Mouse (Mus musculus): ENCODE measurements around the gene Rab11a.

Rab11a gene

DNA sequence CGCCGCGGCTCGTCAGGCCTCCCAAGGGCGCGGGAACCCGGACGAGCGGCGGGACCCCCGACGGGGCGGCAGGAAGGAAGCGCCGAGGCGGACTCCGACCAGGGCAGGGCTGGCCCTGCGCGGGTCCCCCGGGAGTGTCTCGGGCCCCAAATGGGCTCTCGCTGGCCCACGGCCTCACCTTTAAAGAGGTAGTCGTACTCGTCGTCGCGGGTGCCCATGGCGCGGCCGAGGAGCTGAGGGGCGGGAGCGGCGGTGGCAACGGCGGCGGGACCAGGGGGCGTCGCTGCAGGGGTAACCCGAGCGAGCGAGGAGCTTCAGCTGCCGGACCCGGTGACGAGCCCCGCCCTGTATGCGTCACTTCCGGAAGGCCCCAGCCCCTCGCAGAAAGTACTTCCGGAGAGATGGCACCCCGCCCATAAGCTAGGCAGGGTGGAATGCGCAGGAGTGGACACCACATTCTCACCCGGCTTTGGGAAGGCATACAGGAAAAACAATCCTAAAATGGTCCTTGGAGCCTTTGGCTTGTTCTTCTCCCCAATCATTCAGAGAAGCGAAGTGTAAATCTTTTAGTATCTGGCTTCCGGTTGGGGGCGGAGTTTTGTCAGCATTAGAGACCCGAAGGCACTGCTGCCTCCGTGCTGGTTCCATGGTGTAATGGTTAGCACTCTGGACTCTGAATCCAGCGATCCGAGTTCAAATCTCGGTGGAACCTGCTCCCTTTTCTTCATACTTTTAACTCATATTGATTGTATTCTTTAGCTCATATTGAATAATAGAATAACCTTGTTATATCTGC, at the start of gene Rab11a:
Rab11a (minus strand) TSS at position 353 of the 796 bp plus-strand sequence.
- DNase-seq = peak; percentile 97

DNA sequence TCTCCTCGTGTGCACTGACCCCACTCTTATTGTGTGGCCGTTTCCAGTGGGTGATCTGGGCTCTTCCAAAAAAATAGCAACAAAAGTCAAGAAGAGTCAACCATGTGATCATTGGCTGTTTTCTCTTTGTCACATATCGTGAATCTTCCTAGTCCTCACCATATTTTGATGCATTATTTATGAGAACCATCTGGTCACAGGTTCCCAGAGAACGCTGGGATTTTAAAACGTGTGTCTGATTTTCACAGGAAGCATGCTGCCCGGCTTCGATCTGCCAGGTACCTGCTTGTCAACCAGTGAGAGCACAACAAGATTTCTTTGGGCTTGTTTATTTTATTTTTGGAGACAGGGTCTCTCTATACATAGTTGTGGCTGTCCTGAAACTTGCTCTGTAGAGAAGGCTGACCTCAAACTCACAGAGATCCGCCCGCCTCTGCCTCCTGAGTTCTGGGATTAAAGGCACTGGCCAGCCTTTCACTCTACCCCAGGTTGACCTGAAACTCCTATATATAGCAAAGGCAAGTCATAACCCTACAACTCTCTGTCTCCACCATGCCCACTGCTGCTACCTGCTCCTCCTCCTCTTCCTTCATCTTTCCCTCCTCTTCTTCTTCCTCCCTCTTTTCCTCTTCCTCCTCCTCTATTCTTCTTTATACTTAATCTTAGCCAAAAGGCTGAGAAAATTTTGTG, 48.8 kb upstream of the Rab11a start:
- no peak for DNase-seq

DNA sequence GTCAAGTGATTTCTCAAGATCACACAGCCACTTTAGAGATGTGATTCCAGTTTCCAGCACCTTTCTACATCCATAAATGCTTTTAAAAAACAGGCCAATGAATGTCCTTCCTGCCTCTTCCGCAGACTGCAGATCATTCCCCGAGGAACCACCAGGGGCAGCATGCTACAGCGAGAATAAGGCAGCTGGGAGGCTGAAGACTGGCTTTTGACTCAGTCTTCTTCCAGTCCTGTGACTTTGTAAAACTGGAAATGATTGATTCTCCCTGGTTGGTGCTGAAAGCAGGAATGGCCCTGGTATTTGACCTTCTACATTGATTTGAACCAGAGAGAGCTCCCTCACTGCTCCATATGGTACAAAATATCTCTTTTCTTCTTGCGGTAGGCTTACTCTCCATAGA, 47.3 kb upstream of the Rab11a start:
- DNase-seq = peak; percentile 77

DNA sequence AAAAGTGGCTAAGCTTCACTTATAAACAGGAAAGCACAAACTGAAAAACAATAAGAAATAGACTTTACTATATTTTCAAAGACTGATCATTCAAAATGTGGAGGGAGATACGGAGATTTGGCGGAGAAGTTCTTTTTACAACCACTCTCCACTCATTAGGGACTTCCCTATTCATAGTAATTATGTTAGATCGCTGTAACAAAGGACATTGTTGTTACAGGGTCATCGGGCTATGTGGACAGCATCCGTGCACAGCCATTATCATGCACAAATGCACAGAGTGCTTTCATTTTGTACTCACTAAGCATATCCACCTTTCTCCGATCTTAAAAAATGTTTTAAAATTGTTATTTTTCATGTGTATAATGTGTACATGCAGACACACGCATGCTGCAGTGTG, 46.0 kb upstream of the Rab11a start:
- no peak for DNase-seq

DNA sequence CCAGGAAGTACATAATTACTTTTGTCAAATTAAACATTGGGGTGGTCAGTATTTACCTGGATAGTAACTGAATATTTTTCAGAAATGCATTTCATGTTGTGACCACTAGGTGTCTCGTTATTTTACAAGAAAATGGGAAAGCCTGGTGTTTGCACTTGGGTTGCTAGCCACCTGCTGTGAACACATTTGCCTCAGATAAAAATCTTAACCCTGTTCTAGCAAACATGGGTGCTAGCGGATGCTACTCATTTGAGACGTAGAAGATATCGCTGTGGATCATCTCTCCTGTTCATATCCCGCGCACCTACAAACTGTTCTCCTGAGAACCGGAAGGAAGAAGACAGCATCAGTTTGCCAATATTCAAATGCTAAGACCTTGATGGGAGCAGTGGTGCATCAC, 42.1 kb upstream of the Rab11a start:
- DNase-seq = peak; percentile 49

DNA sequence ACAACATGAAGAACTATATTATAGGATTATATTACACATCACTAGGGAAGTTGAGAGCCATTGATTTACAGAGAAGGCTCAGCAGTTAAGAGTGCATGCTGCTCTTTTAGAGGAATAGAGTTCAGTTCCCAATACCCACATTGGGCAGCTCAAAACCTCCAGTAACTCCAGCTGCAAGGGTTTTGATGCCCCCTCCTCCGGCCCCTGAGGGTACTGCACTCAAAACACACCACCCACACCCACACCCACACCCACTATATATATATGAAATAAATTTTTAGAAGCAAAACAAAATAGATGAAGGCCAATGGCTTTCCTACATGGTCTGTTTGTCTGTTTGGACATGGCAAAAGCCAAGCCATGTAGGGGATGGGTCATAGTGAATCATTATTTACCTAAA, 40.6 kb upstream of the Rab11a start:
- no peak for DNase-seq

DNA sequence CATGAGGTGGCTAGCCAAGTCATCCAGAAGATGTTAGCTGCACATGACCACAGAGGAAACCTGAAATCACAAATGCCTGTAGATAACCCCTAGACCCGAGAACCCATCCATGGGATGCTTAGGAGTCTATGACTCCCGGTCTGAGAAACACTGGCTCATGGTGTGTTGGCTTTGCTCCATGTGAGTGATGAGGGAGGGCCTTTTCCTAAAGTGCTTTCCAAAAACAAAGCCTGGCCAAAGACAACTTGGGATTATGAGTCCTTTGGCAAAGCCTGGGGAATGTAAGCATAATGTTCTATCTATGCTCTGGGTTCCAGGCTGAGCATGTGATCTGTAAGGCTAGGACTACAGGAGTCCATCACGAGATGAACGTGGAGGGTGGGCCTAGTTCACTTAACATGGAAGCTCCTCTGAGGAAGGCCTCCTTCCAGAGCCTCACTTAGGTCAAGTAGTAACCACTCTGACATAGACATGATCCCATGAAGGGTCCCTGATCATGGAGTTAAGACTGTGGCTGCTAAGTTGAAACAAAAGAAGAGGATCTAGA, 40.0 kb upstream of the Rab11a start:
- no peak for DNase-seq

DNA sequence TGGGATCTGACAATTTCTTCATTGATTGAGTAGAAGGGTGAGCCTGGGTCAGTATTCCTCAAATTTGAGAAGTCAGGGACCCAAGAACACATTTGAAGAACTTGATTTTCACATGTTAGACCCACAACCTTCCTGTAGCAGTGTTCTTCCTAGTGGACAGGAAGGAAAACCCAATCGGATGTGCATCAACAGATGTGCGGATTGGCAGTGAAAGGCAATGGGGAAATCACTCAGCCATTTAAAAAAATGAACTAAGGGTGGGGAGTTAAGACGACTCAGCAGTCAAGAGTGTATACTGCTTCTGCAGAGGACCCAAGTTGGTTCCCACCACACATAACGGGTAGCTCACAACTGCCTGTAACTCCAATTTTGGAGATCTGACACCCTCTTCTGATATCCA, 37.9 kb upstream of the Rab11a start:
- no peak for DNase-seq

DNA sequence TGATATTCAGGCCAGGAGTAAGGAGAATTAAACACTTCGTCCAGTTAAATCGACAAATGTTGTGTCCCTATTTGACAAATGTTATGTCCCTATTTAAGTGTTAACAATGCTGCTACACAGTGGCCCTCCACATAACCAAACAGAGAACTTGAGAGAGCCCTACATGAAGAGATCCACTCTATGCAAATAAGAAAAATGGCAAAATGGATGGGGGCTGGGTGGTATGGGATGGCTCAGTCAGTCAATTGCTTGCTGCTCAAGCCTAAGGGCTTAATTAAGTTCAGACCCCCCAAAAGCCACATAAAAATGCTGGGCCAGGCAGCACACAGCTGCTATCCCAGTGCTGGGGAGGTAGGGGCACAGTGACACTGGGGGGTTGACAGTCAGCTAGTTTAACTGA, 37.3 kb upstream of the Rab11a start:
- DNase-seq = no peak

DNA sequence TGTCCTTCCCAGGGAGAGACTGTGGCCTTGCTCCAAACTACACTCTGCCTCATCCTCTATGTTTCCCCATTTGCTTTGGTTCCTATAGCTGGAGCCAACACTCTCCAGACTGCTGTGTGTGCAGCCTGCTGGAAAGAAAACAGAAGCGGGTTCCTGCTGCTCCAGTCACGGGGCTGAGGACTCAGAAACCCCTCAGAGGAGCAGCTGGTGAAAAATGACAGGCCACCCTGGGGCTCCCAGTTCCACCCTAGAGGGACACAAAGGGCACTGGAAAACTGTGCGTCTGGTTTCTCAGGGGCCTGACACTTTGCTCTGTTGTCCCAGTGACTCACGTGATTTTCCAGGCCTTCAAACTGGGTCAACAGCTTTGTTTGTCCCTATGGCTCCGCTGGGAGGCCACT, 36.9 kb upstream of the Rab11a start:
- DNase-seq = peak; percentile 29

DNA sequence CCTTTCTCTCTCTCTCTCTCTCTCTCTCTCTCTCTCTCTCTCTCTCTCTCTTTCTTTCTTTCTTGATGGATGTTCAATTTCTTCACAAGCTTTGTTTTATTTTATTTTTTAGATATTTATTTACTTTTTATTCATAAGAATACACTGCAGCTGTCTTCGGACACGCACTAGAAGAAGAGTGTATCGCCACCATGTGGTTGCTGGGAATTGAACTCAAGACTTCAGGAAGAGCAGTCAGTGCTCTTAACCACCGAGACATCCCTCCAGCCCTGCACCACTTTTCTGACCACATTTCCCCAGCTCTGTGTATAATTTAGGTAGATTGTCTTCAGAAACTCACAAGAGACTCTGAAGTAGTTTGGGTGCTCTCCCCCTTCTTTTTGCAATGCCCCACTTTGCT, 36.4 kb upstream of the Rab11a start:
- no peak for DNase-seq

DNA sequence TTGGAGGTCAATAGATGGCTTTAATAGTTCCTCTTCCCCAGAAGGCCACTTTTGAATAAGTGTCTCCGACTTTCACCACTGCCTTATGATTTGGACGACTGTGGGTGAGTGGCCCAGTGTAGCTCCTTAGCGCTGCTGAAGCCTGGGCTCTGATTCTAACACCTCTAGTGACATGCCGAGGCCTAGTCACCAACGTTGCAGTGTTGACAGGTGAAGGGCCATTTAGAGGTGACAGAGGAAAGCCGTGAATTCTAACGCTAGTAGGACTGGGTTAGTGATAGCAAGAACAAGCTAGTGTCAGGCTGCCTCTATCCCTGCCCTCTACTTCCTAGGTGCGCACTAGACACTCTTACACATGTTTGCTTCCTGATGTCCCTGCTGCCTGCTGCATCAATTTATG, 35.7 kb upstream of the Rab11a start:
- DNase-seq = no peak

DNA sequence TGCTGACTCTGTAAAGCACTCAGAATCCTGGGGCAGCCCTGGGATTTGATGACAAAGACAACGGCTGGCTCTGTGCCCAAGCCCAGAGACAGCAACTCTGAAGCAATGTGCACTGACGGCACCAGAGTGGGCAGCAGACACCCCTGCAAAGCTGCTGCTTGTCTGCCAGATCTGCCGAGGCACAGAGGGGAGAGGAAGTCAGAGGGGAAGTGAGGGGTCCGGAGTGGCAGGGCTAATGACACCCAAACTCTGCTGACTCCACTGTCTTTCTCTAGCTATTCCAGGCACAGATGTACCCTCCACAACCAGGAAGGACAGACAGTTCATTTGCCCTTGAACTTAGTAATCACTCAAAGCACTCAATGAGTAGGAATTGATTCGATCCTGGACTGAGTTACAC, 33.7 kb upstream of the Rab11a start:
- DNase-seq = no peak

DNA sequence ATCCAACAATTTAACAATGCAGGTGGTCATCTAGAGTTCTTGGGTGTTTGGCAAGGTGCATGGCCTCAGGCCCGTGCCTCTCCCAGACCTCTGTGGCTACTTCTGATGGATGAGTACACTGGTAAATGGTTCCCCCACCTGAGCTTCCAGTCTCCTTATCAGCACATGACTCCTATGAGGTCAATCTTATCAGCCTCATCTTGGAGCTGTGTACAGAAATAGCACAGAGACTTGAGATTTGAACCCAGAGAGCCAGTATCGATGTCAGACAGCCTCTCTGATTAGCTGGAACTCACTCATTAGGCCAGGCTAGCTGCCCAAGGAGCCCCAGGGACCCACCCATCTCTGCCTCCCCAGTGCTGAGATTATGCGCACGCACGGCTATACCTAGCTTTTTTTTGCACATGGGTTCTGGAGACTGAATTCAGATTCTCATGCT, 32.9 kb upstream of the Rab11a start:
- DNase-seq = no peak

DNA sequence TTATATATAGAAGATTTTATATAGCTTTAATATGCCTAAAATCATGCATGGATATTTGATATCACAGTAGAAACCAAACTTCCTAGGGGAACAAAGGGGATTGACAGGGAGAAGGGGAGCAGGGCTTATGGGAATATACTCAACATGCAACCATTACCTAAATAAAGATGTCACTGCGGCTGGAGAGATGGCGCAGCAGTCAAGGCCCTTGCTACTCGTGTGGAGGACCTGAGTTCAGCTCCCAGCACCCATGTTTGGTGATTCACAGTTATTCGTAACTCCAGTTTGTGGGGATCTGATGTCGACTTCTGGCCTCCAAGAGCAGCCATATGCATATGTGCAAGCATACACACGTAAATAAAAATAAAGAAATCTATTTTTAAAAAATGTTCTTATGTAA, 32.4 kb upstream of the Rab11a start:
- DNase-seq = no peak

DNA sequence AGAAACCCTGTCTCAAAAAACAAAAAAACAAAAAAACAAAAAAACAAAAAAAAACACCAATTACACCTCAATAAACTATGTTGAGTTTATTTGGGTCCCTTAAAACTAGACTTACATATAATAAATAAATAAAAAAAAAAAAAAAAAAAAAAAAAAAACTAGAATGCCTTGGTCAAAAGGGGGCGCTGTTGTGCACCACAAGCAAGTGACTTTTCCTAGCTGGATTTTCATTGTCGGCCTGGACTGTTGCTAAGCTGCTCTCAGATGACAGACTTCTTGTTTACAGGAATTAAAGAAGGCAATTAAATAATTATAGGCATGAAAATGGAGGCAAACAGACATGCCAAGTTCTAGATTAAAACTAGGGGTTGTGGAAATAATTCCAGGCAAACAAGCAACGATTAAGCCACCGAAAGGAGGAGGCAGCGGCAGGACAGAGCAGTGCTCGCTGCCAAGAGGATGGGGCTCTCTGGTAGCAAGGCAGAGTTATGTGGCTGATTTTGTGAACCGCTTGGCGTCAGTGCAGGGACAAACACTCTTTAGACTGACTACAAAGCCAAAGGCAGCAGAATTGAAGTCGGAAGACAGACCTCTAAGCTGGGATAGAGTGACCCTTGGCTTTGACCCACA, 31.6 kb upstream of the Rab11a start:
- DNase-seq = peak; percentile 17

DNA sequence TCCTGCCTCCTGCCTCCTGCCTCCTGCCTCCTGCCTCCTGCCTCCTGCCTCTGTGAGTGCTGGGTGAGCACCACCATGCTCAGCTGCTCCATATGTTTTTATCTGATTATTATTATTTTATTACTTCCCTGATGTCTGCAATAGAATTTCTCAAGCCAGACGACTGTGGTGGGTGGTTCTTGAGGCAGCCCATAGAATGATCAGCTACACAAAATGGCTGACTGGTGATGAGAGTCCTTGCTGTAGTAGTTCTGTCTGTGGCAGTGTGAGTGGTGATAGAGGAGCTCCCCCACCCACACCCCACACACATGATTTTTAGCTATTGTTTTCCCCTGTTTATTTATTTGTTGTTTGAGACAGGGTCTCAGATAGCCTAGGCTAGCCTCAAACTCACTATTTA, 30.2 kb upstream of the Rab11a start:
- no peak for DNase-seq

DNA sequence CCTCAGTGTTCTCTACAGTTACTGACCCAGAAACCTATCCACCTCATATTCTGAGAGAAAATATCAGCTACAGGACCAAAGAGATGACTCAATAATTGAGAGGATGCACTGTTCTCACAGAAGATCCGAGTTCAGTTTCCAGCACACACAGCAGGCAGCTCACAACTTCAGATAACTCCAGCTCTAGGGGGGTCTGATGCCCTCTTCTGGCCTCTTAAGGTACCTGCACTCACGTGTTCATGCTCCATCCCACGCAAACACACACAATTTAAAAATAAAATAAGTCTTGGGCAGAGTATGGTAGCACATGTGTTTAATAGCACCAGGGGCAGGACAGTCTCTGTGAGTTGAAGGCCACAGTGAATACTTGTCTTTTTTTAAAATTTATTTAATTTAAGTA, 28.6 kb upstream of the Rab11a start:
- DNase-seq = no peak

DNA sequence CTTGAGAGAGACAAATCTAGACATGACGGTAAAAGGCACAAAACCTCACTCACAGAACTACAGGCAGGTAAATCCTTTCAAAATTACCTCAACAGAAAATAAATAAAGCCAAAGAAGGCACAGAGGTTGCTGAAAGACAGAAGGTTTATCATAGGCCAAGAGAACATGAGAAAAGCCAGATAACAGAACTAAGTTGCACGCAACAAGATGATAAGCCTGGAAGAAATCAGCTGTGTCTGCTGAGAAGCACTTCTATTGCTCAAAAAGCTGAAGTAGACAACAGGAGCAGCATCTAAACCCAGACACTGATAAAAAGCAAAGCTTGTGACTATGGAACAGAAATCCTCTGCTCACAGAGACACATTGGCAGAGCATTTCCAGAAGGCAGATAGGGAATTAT, 27.3 kb upstream of the Rab11a start:
- DNase-seq = no peak

DNA sequence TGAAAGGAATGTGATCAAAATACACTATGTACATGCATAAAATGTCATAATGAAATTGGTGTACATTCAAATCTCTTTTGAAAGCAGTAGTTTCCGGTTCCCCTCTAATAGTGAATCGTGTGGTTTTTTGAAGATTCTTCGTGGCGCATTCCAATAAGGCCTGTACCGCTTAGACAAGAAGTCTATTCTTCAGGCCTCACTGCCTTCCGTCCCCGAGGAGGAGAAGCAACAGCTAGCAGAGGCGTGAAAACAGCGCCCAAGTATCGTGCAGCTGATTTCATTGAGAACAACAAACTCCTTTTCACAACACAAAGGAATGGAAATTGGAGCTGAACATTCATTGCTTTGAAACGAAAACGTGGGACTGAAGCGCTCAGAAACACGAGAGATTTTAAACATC, 20.5 kb upstream of the Rab11a start:
- no peak for DNase-seq

DNA sequence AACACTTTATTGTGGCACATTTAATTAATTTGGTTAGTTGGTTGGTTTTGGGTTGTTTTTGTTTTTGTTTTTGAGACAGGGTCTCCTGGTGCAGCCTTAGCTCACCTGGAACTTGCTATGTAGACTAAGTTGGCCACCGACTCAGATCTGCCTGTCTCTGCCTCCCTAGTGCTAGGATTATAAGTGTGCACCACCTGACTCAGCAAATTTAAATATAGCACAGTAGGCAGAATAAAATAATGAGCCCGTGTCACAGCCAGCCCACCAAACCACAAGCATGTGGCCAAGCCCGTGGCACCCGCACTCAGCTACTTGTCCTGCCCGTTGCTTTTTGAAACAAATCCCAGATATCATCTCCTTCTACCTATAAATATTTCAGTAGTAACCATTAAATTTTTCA, 15.0 kb upstream of the Rab11a start:
- no peak for DNase-seq

DNA sequence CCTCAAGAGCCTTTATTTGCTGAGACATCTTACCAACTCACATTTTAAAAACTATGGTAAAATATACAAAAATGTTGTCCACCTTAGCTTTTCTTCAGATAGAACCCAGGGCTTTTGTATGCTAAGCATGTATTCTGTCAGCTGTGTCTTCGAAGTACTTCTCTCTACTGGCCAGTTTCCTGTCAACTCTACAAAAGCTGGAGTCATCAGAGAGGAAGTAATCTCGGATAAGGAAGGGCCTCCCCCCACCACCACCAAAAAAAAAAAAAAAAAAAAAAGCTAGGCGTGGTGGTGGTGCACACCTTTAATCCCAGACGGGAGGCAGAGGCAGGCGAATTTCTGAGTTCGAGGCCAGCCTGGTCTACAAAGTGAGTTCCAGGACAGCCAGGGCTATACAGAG, 11.8 kb upstream of the Rab11a start:
- DNase-seq = no peak

DNA sequence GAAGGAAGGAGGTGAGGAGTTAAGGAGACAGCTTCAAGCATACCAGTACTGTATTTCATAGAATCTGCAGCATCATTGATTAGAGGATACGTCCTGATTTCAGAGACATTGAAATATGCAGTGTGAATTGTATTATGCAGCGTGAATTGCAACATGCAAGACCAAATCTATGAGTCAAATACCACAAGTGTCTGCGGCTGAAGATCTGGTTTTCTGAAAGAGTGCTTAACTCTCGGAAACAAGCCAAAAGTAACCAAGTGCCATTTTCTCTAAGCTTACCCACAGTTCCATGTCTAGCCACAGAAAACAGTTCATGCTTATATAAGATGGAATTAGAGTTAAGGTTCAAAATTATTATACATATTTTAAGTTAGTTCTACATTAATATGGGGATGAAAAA, 10.2 kb upstream of the Rab11a start:
- no peak for DNase-seq

DNA sequence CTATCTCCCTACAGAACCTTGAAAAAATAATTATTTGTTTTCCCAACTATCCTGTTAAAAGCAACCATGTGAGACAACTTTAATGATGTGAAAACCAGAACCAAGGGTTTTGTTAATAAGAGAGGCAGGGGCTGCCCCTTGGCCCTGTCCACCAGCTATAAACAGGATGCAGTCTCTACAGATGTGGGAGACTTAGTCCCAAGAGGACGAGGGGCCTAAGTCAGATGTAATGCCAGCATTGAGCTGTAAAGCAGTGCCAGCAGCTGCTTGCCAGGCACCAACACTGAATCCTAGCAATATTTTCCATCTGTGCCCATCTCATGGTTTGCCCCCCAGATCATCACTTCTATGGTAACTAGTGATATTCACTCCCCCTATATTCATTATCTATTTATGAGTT, 4.9 kb upstream of the Rab11a start:
- no peak for DNase-seq

All from kidney, adult 9 months (tissue).